Mouse (Mus musculus) ES-E14 (cell line): ENCODE measurements around the gene Sh3tc1. TPM values are rescaled to one million over a fixed set of nuclear protein-coding genes. Genes with fewer than 3 reads are reported as not detected.

Experiments
- DNase-seq: peaks from one replicate; pipeline ENCODE4 v3.0.0-alpha.2; 2013; ENCODE audit warnings: low read depth, low spot score
- H3K27ac ChIP-seq: 2 replicates; pipeline ENCODE4 v1.5.1; 2012; ENCODE audit warnings: low read depth, mild to moderate bottlenecking, low read length, moderate library complexity, mixed read lengths; ENCODE audit not compliant: poor library complexity, insufficient read depth, severe bottlenecking
- H3K36me3 ChIP-seq: 2 replicates; pipeline ENCODE4 v1.6.1; 2012; ENCODE audit warnings: mild to moderate bottlenecking, low read length, moderate library complexity, mixed read lengths; ENCODE audit not compliant: control insufficient read depth, poor library complexity, insufficient read depth, severe bottlenecking
- H3K4me1 ChIP-seq, 2 experiments: fragments of 150-350 bp in 1 of 2; sonication (generic) in 1 of 2; 2 replicates each; pipeline ENCODE4 v1.6.1; 2012; ENCODE audit warnings: low read length in 2 of 2, mild to moderate bottlenecking in 1 of 2, mixed read lengths in 1 of 2; ENCODE audit not compliant: control insufficient read depth in 2 of 2, insufficient read depth in 2 of 2, poor library complexity in 1 of 2
- H3K4me3 ChIP-seq, 2 experiments: fragments of 150-350 bp in 1 of 2; sonication (generic) in 1 of 2; 2 replicates each; pipeline ENCODE4 v1.5.1; 2012; ENCODE audit warnings: low read length in 2 of 2, low read depth in 1 of 2, mild to moderate bottlenecking in 1 of 2, mixed read lengths in 1 of 2; ENCODE audit not compliant: insufficient read depth in 1 of 2, poor library complexity in 1 of 2, severe bottlenecking in 1 of 2
- H3K9ac ChIP-seq: 2 replicates; pipeline ENCODE4 v1.6.1; 2012; ENCODE audit warnings: low read depth, mild to moderate bottlenecking, low read length, mixed read lengths; ENCODE audit not compliant: poor library complexity, insufficient read depth, severe bottlenecking
- H3K9me3 ChIP-seq: fragments of 150-350 bp; sonication (generic); 2 replicates; pipeline ENCODE4 v1.6.1; 2012; ENCODE audit warnings: low read depth, mild to moderate bottlenecking, low read length; ENCODE audit not compliant: control insufficient read depth, insufficient read depth
- CHD2 ChIP-seq: IDR thresholded peaks from 2 replicates; pipeline ENCODE4 v1.6.1; 2014; ENCODE audit warnings: mild to moderate bottlenecking, low read depth, low read length, inconsistent platforms
- HCFC1 ChIP-seq: IDR thresholded peaks from 2 replicates; pipeline ENCODE4 v1.6.1; 2012; ENCODE audit warnings: low read length, inconsistent platforms, borderline replicate concordance; ENCODE audit not compliant: insufficient read depth
- MAFK ChIP-seq: IDR thresholded peaks from 2 replicates; pipeline ENCODE4 v1.6.1; 2014; ENCODE audit warnings: mild to moderate bottlenecking, low read depth, low read length, inconsistent platforms; ENCODE audit not compliant: insufficient read depth
- ZC3H11A ChIP-seq: IDR thresholded peaks from 2 replicates; pipeline ENCODE4 v1.6.1; 2012; ENCODE audit warnings: low read depth, mild to moderate bottlenecking, inconsistent platforms, low read length, borderline replicate concordance
- ZNF384 ChIP-seq: IDR thresholded peaks from 2 replicates; pipeline ENCODE4 v1.6.1; 2012; ENCODE audit warnings: low read depth, low read length, inconsistent platforms
- in situ Hi-C, 2 experiments: fragments of 600-800 bp; cut with MboI; formaldehyde crosslinking; loops; one replicate each; pipeline ENCODE4 v1.15.1; 2025; ENCODE audit warnings: low sequenced_read_pairs in 2 of 2, inconsistent platforms in 1 of 2; ENCODE audit not compliant: unreplicated experiment in 2 of 2
- total RNA-seq: library from RNA; depleted of rRNA; stranded (reverse); fragments of 300-350 nt; gene quantifications from 2 replicates; pipeline ENCODE4 v1.2.3, GENCODE M21; 2012; rRNA removed

Gene Sh3tc1
- 5.1 and 5.9 TPM in 2 replicates for total RNA-seq

DNA sequence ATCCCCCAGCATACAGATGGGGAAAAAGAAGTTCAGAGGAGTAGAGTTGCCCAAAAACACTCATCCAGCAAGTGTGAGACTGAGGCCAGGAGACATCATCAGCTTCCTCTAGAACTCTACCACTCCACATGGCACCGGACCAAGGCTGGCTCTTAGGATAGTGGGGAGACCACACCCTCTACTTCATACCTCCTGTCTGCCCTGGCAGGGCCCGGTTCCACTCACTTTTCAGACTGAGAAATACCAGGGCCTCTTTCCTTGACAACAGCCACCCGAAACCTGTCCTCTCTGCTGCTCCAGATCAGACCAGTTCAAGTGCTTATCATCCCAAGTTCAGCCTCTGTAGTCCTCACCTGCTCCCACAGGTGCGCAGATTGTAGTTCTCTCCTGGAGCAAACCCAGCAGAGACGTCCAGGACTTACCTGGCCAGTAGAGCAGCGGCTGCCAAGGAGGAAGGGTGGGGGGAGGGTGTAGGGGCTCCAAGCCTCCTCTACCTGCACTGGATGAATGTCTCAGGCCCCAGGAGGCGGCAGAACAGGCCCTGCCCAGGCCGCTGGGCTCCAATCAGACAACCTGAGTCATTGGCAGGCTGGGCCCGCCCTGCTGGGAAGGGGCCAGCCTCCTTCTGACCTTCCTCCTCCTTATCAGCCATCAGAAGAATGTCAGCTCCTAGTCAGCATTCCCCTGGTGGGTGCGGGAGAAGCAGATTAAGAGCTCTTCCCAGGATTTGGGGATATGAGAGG lies at the start of gene Sh3tc1:
Gene Sh3tc1, minus strand, starts transcription at position 452 of the 743 bp plus-strand sequence.
- Histone ChIP-seq H3K27ac (peak within 1 kb of the TSS; percentile 63), H3K4me3 (peak within 1 kb of the TSS; percentile 32 to 37; a peak in 3 of 4 replicates), H3K9ac (peak within 1 kb of the TSS; percentile 21), H3K9me3 (no peaks in the 10 kb centered on the region), H3K4me1 (peaks cover 3 to 37% of the 10 kb centered on the region in 2 experiments; a peak in 3 of 4 replicates), H3K36me3 (no peaks in the 10 kb centered on the region)
- TF ChIP-seq HCFC1 (no peak), CHD2 (no peak), MAFK (peak; percentile 56; the same call in 1 of the 2 replicates), ZC3H11A (no peak)
- in situ Hi-C loops: no loop called here
- DNase-seq: peak; percentile 69

DNA sequence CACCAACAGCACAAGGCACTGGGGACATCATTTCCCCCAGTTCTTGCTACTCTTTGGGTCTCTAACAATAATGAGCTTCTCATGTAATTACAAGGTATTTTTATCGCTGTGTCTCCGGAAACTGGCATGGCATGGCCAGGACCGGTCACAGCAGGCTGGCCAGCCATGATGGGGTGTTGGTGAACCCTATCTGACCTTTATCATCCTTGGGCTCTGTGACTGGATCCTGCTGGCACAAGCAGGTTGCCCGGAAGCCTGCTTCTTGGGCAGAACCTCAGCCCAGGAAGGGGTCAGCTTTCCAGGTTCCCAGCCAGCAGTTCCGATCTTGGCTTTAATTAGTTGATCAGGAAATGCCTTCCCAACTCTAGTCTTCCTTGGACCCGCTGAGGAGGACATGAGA lies 48.9 kb upstream of the Sh3tc1 start:
- TF ChIP-seq HCFC1 (no peak), ZC3H11A (no peak), ZNF384 (no peak), CHD2 (no peak), MAFK (no peak)
- H3K9me3 ChIP-seq: no peaks in the 10 kb centered on the region
- DNase-seq: no peak
- in situ Hi-C loops: no loop called here
- H3K27ac ChIP-seq: no peak overlapping the region
- H3K4me1 ChIP-seq: peaks cover 8 to 17% of the 10 kb centered on the region in 2 experiments; a peak in 2 of 4 replicates
- no peak overlapping the region for H3K4me3 ChIP-seq
- H3K9ac ChIP-seq: no peak overlapping the region
- no peaks in the 10 kb centered on the region for H3K36me3 ChIP-seq

DNA sequence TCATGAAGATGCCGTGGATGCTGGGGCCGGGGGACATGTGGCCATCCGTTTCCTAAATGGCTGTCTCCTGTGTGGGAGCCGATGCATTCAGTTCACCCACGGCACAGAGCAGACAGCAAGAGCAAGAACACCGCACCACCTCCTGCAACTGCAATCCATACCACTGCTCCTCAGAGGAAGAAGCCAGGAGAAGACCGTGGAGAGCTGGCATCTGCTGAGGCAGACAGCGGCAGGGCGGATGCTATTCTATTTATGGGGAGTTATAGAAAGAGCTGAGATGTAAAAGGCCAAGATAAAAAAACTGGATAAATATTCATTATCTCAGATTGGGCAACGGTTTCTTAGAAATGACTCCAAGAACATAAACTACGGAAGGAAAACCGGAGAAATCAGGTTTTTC lies 48.1 kb upstream of the Sh3tc1 start:
- H3K9me3 ChIP-seq: no peaks in the 10 kb centered on the region
- TF ChIP-seq MAFK: no peak
- TF ChIP-seq CHD2: no peak
- no peak for TF ChIP-seq ZC3H11A
- TF ChIP-seq ZNF384: no peak
- H3K9ac ChIP-seq: no peak overlapping the region
- no peak for DNase-seq
- in situ Hi-C loops: no loop called here
- no peak overlapping the region for H3K27ac ChIP-seq
- no peak overlapping the region for H3K4me3 ChIP-seq
- peaks cover 15 to 23% of the 10 kb centered on the region in 2 experiments for H3K4me1 ChIP-seq
- no peaks in the 10 kb centered on the region for H3K36me3 ChIP-seq

GRCm38 (mm10) chr5:35785853-35786252 lies 46.1 kb upstream of the Sh3tc1 start:
- H3K4me3 ChIP-seq: no peak overlapping the region
- H3K9me3 ChIP-seq: no peaks in the 10 kb centered on the region
- in situ Hi-C loops: no loop called here
- H3K4me1 ChIP-seq: peaks cover 9 to 25% of the 10 kb centered on the region in 2 experiments
- TF ChIP-seq MAFK: no peak
- no peak for DNase-seq
- no peaks in the 10 kb centered on the region for H3K36me3 ChIP-seq
- no peak overlapping the region for H3K27ac ChIP-seq
- H3K9ac ChIP-seq: no peak overlapping the region; the same call in 1 of the 2 replicates

- Histone ChIP-seq H3K4me3 (no peak overlapping the region), H3K9ac (no peak overlapping the region), H3K27ac (no peak overlapping the region), H3K36me3 (no peaks in the 10 kb centered on the region), H3K4me1 (peaks cover 9 to 13% of the 10 kb centered on the region in 2 experiments), H3K9me3 (peaks cover 1% of the 10 kb centered on the region; the same call in 1 of the 2 replicates)
- DNase-seq: no peak
- no peak for TF ChIP-seq HCFC1
- TF ChIP-seq ZNF384: no peak
- no peak for TF ChIP-seq MAFK
- no peak for TF ChIP-seq CHD2
- no peak for TF ChIP-seq ZC3H11A
- in situ Hi-C loops: no loop called here
Measured at GRCm38 (mm10) chr5:35782648-35783180, 42.9 kb upstream of the Sh3tc1 start.
